Mouse (Mus musculus): ENCODE results near the gene Pak6. TPM values are rescaled to one million over a fixed set of nuclear protein-coding genes. Genes with fewer than 3 reads are reported as not detected.

Pak6 gene
- 0.14 and 0.30 TPM in 2 replicates for polyA plus RNA-seq (2015; fragmentation: Nextera tagmentation; extraction: Ambion mirVana)

DNA sequence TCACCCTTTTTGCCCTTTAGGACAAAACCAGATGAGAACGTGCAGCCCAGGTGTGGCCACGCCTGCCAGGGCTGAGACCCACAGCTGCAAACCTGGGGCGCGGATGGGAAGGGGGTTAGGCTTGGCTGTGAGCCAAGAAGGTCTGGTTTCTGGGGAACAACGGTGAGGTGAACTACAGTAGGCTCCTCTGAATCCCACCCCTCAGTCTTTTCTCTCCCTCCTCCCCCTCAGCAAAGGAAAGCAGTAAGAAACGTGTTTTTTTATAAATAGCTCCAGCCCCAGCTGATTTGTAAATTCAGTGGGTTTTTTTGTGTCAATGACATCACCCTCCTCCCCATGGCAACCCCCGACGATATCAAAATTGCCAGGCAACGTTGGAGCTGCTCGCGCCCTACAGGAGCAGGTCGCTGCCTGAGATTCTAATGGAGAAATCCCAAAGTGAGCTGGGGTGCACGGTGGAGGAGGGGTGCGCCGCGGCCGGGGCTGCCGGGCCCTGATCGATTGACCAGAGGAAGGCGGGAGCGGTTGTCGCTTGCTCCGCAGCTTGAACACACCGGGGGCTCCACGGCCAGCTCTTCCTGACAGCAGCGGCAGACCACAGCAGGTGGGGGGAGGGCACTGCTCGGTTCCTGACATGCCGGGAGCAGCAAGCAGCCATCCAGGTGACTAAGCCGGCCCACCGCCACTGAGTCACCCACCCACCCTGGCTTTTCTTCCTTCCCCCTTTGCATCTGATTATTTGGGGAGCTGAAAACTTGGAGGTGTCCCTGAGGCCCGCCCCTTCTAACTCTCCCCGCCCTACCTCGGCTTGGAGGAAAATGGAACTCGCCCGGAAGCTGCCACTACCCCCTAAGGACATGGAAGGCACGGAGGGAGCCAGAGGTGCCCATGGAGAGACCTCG lies at the start of gene Pak6:
Gene Pak6 (plus strand): TSS at position 402 of the 902 bp plus-strand sequence.
- peak within 1 kb of the TSS; percentile 69 for H3K9ac ChIP-seq (ENCODE audit: low read depth, low read length)
- H3K4me2 ChIP-seq (ENCODE audit: low read depth, low read length) = peak within 1 kb of the TSS; percentile 91
- no peaks in the 10 kb centered on the region for H3K36me3 ChIP-seq (ENCODE audit: control insufficient read depth, insufficient read depth)
- ATAC-seq (ENCODE audit: low read depth) = no peak
- H3K4me1 ChIP-seq (ENCODE audit: control insufficient read depth, low read depth, low read length) = peaks cover 55% of the 10 kb centered on the region
- peak within 1 kb of the TSS; percentile 68 for H3K27ac ChIP-seq (ENCODE audit: low read length)
- WGBS (ENCODE audit: insufficient replicate concordance) = 1% methylated on average over 36 of the region's 37 CpGs
- H3K9me3 ChIP-seq (replicated peaks; ENCODE audit: control insufficient read depth, low read length) = no peaks in the 10 kb centered on the region
- H3K27me3 ChIP-seq (ENCODE audit: control insufficient read depth, insufficient read depth, low read depth, low read length) = no peaks in the 10 kb centered on the region
- peak within 1 kb of the TSS; percentile 64 for H3K4me3 ChIP-seq (ENCODE audit: low read depth, low read length)

DNA sequence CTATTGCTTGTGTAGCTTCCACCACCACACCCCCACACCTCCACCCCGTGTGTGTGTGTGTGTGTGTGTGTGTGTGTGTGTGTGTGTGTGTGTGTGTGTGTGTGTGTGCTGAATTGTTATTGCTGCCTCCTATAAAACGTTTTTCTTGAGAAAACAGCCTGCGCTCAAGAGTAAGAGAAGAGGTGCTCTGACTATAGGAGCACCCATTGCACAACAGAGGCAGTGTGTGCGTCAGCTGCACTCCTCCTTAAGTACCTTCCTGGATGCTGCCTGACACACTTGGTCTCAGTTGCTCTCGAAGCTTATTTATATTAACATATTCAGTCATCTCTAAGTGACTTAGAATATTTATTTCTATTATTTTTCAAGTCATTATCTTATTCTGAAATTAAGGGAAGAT lies 45.1 kb upstream of the Pak6 start:
- Histone ChIP-seq H3K4me1 (ENCODE audit: control insufficient read depth, low read depth, low read length) (no peaks in the 10 kb centered on the region), H3K4me2 (ENCODE audit: low read depth, low read length) (no peak overlapping the region), H3K4me3 (ENCODE audit: low read depth, low read length) (no peak overlapping the region), H3K27me3 (ENCODE audit: control insufficient read depth, insufficient read depth, low read depth, low read length) (no peaks in the 10 kb centered on the region), H3K9ac (ENCODE audit: low read depth, low read length) (no peak overlapping the region), H3K27ac (ENCODE audit: low read length) (no peak overlapping the region), H3K9me3 (replicated peaks; ENCODE audit: control insufficient read depth, low read length) (no peaks in the 10 kb centered on the region), H3K36me3 (ENCODE audit: control insufficient read depth, insufficient read depth) (peaks cover 78% of the 10 kb centered on the region)
- WGBS (ENCODE audit: insufficient replicate concordance) = 72% methylated on average over 5 of the region's 5 CpGs
- ATAC-seq (ENCODE audit: low read depth) = no peak

- no peaks in the 10 kb centered on the region for H3K27me3 ChIP-seq (ENCODE audit: control insufficient read depth, insufficient read depth, low read depth, low read length)
- H3K36me3 ChIP-seq (ENCODE audit: control insufficient read depth, insufficient read depth) = peaks cover 75% of the 10 kb centered on the region
- no peak overlapping the region for H3K4me2 ChIP-seq (ENCODE audit: low read depth, low read length)
- no peaks in the 10 kb centered on the region for H3K9me3 ChIP-seq (replicated peaks; ENCODE audit: control insufficient read depth, low read length)
- no peak overlapping the region for H3K27ac ChIP-seq (ENCODE audit: low read length)
- no peak overlapping the region for H3K4me3 ChIP-seq (ENCODE audit: low read depth, low read length)
- ATAC-seq (ENCODE audit: low read depth) = no peak
- H3K4me1 ChIP-seq (ENCODE audit: control insufficient read depth, low read depth, low read length) = no peaks in the 10 kb centered on the region
- WGBS (ENCODE audit: insufficient replicate concordance) = 80% methylated on average over 2 of the region's 2 CpGs
- no peak overlapping the region for H3K9ac ChIP-seq (ENCODE audit: low read depth, low read length)
Measured at GRCm38 (mm10) chr2:118620101-118620500, 43.0 kb upstream of the Pak6 start.

GRCm38 (mm10) chr2:118620608-118621007 lies 42.5 kb upstream of the Pak6 start:
- Histone ChIP-seq H3K27me3 (ENCODE audit: control insufficient read depth, insufficient read depth, low read depth, low read length) (no peaks in the 10 kb centered on the region), H3K4me3 (ENCODE audit: low read depth, low read length) (no peak overlapping the region), H3K27ac (ENCODE audit: low read length) (no peak overlapping the region), H3K4me2 (ENCODE audit: low read depth, low read length) (no peak overlapping the region), H3K36me3 (ENCODE audit: control insufficient read depth, insufficient read depth) (peaks cover 73% of the 10 kb centered on the region), H3K9me3 (replicated peaks; ENCODE audit: control insufficient read depth, low read length) (no peaks in the 10 kb centered on the region), H3K4me1 (ENCODE audit: control insufficient read depth, low read depth, low read length) (no peaks in the 10 kb centered on the region), H3K9ac (ENCODE audit: low read depth, low read length) (no peak overlapping the region)
- WGBS (ENCODE audit: insufficient replicate concordance) = 85% methylated on average over 8 of the region's 8 CpGs
- no peak for ATAC-seq (ENCODE audit: low read depth)

GRCm38 (mm10) chr2:118629276-118629675 lies 33.8 kb upstream of the Pak6 start:
- H3K4me1 ChIP-seq (ENCODE audit: control insufficient read depth, low read depth, low read length) = no peaks in the 10 kb centered on the region
- no peak for ATAC-seq (ENCODE audit: low read depth)
- H3K4me3 ChIP-seq (ENCODE audit: low read depth, low read length) = no peak overlapping the region
- H3K9ac ChIP-seq (ENCODE audit: low read depth, low read length) = no peak overlapping the region
- 95% methylated on average over 6 of the region's 6 CpGs for WGBS (ENCODE audit: insufficient replicate concordance)
- peaks cover 83% of the 10 kb centered on the region for H3K36me3 ChIP-seq (ENCODE audit: control insufficient read depth, insufficient read depth)
- no peaks in the 10 kb centered on the region for H3K9me3 ChIP-seq (replicated peaks; ENCODE audit: control insufficient read depth, low read length)
- H3K27ac ChIP-seq (ENCODE audit: low read length) = no peak overlapping the region
- no peaks in the 10 kb centered on the region for H3K27me3 ChIP-seq (ENCODE audit: control insufficient read depth, insufficient read depth, low read depth, low read length)
- H3K4me2 ChIP-seq (ENCODE audit: low read depth, low read length) = no peak overlapping the region

DNA sequence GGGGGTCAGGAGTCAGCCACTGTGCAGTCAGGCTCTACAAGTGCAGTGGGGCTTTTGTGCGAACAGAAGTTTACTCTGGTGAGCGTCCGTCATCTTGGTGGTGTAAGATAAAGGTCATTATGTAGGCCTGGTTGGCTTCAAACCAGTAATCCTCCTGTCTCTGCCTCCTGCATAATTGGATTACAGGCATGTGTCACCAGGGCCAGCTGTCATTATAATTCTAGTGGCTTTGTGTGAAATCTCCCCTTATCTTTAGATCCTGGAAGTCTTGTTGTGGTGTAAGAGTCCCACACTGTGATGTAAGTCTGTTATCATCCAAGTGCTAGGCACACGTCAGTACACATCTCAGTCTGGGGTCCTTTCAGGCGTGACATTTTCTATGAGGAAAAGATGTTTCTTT lies 29.7 kb upstream of the Pak6 start:
- peaks cover 88% of the 10 kb centered on the region for H3K36me3 ChIP-seq (ENCODE audit: control insufficient read depth, insufficient read depth)
- WGBS (ENCODE audit: insufficient replicate concordance) = 73% methylated on average over 5 of the region's 5 CpGs
- H3K27ac ChIP-seq (ENCODE audit: low read length) = no peak overlapping the region
- no peak overlapping the region for H3K4me3 ChIP-seq (ENCODE audit: low read depth, low read length)
- H3K9ac ChIP-seq (ENCODE audit: low read depth, low read length) = no peak overlapping the region
- H3K4me1 ChIP-seq (ENCODE audit: control insufficient read depth, low read depth, low read length) = no peaks in the 10 kb centered on the region
- no peaks in the 10 kb centered on the region for H3K27me3 ChIP-seq (ENCODE audit: control insufficient read depth, insufficient read depth, low read depth, low read length)
- no peaks in the 10 kb centered on the region for H3K9me3 ChIP-seq (replicated peaks; ENCODE audit: control insufficient read depth, low read length)
- ATAC-seq (ENCODE audit: low read depth) = no peak
- H3K4me2 ChIP-seq (ENCODE audit: low read depth, low read length) = no peak overlapping the region

DNA sequence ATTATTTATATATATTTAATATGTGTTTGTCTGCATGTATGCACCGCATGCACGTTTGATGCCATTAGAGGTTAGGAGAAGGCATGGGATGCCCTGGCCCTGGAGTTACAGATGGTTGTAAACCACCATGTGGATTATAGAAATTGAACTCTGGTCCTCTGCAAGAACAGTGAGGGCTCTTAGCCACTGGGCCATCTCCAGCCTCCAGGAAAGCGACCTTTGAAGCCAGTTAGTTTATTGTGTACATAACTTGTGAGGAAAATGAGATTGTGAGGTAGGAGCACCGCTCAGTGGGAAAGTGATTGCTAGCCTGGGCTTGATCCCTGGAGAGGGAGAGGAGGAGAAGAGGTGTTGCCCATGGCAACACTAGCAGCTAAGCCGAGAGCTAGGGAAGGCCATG lies 25.8 kb upstream of the Pak6 start:
- H3K4me1 ChIP-seq (ENCODE audit: control insufficient read depth, low read depth, low read length) = no peaks in the 10 kb centered on the region

GRCm38 (mm10) chr2:118637888-118638526 lies 25.1 kb upstream of the Pak6 start:
- peaks cover 91% of the 10 kb centered on the region for H3K36me3 ChIP-seq (ENCODE audit: control insufficient read depth, insufficient read depth)
- peak; percentile 37; the same call in 1 of the 2 replicates for ATAC-seq (ENCODE audit: low read depth)
- no peaks in the 10 kb centered on the region for H3K4me1 ChIP-seq (ENCODE audit: control insufficient read depth, low read depth, low read length)
- 35% methylated on average over 8 of the region's 8 CpGs for WGBS (ENCODE audit: insufficient replicate concordance)
- H3K9me3 ChIP-seq (replicated peaks; ENCODE audit: control insufficient read depth, low read length) = no peaks in the 10 kb centered on the region
- no peak overlapping the region for H3K4me2 ChIP-seq (ENCODE audit: low read depth, low read length)
- no peak overlapping the region for H3K27ac ChIP-seq (ENCODE audit: low read length)
- no peak overlapping the region for H3K9ac ChIP-seq (ENCODE audit: low read depth, low read length)
- no peaks in the 10 kb centered on the region for H3K27me3 ChIP-seq (ENCODE audit: control insufficient read depth, insufficient read depth, low read depth, low read length)
- H3K4me3 ChIP-seq (ENCODE audit: low read depth, low read length) = no peak overlapping the region

More for the DNA sequence above, 25.8 kb upstream of the Pak6 start:
- H3K4me3 ChIP-seq (ENCODE audit: low read depth, low read length) = no peak overlapping the region
- peaks cover 93% of the 10 kb centered on the region for H3K36me3 ChIP-seq (ENCODE audit: control insufficient read depth, insufficient read depth)
- H3K9me3 ChIP-seq (replicated peaks; ENCODE audit: control insufficient read depth, low read length) = no peaks in the 10 kb centered on the region
- no peak overlapping the region for H3K27ac ChIP-seq (ENCODE audit: low read length)
- 81% methylated on average over 5 of the region's 5 CpGs for WGBS (ENCODE audit: insufficient replicate concordance)
- no peak for ATAC-seq (ENCODE audit: low read depth)
- no peak overlapping the region for H3K9ac ChIP-seq (ENCODE audit: low read depth, low read length)
- no peaks in the 10 kb centered on the region for H3K27me3 ChIP-seq (ENCODE audit: control insufficient read depth, insufficient read depth, low read depth, low read length)
- no peak overlapping the region for H3K4me2 ChIP-seq (ENCODE audit: low read depth, low read length)

- 0 out of 2 replicates have a peak, but pooled peaks have one; percentile 4 for ATAC-seq (ENCODE audit: low read depth)
- WGBS (ENCODE audit: insufficient replicate concordance) = 82% methylated on average over 8 of the region's 8 CpGs
- Histone ChIP-seq H3K36me3 (ENCODE audit: control insufficient read depth, insufficient read depth) (peaks cover 89% of the 10 kb centered on the region), H3K27ac (ENCODE audit: low read length) (no peak overlapping the region), H3K4me2 (ENCODE audit: low read depth, low read length) (no peak overlapping the region), H3K9me3 (replicated peaks; ENCODE audit: control insufficient read depth, low read length) (no peaks in the 10 kb centered on the region), H3K27me3 (ENCODE audit: control insufficient read depth, insufficient read depth, low read depth, low read length) (no peaks in the 10 kb centered on the region), H3K4me3 (ENCODE audit: low read depth, low read length) (no peak overlapping the region), H3K4me1 (ENCODE audit: control insufficient read depth, low read depth, low read length) (no peaks in the 10 kb centered on the region), H3K9ac (ENCODE audit: low read depth, low read length) (no peak overlapping the region)
Measured at GRCm38 (mm10) chr2:118638686-118639085, 24.4 kb upstream of the Pak6 start.

Measured in liver, embryonic 16.5 days (tissue).